Mouse (Mus musculus): Measurements from ENCODE around the gene Foxn3.
A peak's percentile ranks its signal among the peaks of the same experiment; 100 is the strongest.

The Foxn3 gene

DNA sequence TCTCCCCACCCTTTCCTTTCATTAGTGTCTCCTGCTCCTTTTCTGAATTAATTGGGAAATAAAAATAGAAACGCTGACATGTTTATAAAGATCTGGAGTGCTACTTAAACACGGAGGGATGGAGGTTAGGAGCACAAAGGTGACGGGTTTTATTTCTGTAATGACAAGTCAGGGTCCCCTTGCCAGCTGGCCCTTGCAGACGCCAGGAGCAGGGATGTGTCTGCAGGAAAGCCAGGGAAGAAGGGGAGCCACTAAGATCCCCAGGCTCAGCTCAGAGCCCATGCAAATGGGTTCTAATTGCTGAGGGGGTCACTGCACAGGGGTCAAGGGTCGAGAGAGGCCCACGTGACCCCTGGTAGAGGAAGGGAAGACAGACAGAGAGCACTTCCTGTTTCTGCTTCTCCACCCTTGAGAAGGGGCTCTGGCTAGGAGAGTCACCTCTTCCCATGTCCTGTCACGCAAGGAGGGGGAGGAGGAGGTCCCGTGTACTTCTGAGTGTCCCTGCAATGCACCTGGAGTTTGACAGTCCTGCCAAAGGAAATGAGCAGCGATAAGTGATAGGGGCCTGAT, 36.7 kb downstream of the Foxn3 start:
- DNase-seq (ENCODE audit: low read depth, low spot score): peak; percentile 24

DNA sequence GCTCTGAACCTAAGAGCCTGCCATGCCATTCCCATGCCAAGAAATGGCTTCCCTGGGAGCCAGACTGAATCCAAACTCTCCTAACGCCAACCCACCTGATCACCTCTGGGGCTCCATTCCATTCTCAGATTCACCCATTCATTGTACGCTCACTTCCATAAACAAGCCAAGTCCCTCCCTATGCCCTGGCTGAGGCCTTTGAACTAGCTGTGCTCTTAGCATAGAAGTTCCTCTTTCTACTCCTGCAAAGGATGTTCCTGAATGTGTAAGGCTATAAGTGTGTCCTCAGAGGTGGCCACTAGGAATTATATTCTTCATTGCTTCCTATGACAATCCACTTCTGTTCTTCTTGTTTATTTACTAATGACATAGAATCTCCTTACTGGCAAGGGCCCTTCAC, 40.5 kb downstream of the Foxn3 start:
- DNase-seq (ENCODE audit: low read depth, low spot score): no peak

DNA sequence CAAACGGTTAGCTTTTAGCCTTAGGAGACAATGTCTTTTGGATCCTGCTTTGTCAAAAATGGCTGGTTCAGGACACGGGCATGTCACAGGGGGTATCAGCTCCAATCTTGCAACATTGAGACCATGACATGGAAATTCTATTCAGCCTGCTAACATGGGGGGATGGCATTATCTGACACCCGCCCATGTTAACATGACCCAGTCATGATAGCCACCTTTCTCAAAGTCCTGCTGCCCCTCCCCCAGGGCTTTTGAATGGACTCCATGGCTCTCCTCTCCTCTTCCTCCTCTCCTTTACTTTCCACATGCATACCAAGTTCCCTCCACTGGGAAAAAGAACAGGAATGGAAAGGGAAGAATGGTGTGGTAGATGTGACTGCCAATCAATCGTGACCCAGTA, 43.5 kb downstream of the Foxn3 start:
- DNase-seq (ENCODE audit: low read depth, low spot score): no peak

DNA sequence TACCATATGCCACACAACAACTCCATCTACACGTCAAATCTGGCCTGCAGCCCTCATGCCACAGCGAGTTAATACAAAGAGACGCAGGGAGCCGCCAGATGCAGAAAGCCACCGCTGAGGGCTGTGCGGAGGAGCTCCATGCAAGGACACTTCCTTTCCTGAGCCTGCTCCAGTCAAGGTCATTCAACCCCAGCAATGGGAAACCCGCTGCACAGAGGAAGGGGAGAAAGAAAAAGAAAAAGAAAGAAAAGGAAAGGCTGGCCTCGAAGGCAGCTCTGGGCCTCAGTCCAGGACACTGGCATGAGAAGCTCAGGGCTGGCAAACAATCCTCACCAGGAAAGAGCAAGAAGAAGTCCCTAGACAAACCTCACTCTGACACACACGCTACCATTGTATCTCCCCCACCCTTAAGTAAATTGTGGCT, 44.2 kb downstream of the Foxn3 start:
- DNase-seq (ENCODE audit: low read depth, low spot score): no peak

DNA sequence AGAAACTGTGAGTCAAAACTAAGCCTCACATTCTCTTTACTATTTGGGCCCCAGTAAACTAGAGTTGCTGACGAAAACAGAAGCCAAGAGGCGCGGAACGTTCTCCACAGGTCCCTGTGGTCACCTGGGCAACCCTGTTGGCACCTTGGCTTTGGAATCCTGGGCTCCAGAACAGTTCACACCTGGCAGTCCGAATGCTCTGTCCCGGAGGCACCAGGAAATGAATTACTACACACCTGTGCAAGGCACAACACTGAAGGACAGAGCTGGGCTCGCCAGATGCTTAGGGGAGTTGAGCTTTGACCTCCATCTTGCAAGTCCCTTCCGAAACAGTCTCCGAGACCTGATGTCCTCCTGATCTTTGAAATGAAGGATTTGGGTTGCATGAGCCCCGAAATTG, 44.7 kb downstream of the Foxn3 start:
- no peak for DNase-seq (ENCODE audit: low read depth, low spot score)

DNA sequence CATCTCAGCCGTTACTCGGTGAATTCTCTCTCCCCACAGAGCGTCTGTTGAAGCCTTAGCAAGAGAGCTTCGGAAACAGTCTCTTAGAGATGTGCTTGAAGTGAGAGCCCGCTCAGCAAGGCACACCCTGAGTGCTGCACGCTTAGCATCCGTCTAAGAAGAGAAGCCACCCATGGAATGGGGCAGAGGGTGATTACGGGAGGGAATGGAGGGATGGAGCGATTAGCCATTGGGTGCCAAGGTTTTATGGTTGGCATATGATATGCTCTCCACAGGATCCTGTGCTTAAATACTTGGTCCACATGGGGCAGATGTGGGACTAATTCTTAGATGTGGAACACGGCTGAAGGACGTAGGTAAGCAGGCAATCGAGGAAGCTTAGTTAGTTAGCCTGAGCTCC, 45.3 kb downstream of the Foxn3 start:
- DNase-seq (ENCODE audit: low read depth, low spot score): no peak

DNA sequence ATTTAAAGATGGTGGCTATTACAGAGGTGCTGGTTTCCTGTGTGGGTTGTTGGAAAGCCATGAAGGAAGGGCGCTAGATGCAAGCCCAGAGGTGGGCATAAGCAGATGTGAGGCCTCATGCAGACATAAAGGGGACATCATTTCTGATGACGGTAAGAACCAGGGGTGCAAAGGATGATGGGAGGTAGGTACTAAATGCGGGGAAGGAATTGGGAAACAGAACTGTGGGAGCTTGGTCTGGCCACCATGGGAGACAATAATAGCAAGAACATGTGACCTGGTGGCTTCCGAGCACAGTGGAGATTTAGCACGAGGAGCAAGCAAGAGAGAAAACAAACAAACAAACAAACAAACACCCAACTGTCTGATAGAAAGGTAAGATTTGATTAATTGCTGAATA, 46.1 kb downstream of the Foxn3 start:
- DNase-seq (ENCODE audit: low read depth, low spot score): no peak

DNA sequence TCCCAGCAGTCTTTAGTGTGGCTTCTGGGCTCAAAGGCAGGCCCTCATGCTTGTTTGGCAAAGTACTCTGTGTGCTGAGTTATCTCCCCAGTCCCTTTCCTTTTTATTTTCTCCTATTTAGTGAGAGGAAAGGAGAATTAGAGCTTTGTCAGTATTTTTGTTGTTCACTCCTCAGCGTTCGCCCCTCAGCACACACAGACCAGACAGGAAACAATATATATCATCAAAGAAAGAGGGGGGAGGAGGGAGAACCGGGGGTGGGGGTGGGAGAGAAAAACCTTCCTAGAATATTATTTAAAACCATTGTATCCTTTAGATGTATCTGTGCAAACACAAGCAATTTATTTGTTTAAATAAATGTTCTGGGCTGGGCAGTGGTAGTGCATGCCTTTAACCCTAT, 47.9 kb downstream of the Foxn3 start:
- DNase-seq (ENCODE audit: low read depth, low spot score): no peak

DNA sequence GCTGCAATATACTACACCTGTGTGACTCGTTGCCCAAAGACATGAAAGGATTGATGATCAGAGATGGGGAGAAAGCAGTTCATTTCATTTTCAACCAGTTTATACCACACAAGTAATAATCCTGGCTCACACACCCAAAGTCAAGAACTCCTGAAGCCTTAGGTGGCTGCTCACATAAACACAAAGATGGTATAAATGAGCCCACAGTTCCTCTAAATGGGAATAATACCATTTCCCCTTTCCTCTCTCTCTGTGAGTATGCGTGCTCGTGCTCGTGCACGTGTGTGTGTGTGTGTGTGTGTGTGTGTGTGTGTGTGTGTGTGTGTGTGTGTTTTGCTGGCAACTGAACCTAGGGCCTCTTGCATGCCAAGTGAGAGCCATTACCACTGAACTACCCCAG, 51.7 kb downstream of the Foxn3 start:
- DNase-seq (ENCODE audit: low read depth, low spot score): no peak

DNA sequence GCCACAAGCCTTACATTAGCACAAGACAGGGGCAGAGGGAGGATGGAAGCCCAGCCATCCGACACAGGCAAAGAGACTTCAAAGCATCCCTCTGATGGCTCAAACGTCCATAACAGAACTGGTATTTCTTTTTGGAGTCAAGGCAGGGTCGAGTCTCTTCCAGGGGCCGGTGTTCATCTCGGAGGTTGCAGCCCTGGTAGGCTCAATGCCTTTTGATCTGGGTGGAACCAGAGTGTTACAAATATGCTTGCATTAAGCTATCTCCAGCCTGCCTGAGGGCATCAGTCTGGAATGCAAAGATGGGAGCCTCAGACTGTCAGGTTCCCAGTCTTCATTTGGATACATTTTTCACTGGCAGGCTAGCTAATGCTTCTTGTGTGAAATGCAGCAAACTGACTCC, 52.6 kb downstream of the Foxn3 start:
- DNase-seq (ENCODE audit: low read depth, low spot score): no peak

DNA sequence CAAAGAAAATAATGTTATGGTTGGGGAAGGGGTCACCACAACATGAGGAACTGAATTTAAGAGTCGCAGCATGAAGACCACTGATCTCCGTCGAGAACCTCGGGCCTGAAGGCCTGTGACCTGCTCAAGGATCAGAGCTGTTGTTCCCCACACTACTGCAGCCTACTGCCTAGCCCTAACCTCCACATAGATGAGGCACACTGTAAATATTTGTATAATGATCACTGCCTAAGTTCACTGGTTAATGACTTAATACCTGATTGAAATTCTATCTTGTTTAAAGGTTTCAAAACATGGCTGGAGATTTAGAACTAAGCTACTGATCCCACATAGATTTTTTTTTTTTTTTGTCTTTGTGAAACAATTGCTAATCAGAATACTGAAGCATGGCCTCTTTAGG, 61.2 kb downstream of the Foxn3 start:
- no peak for DNase-seq (ENCODE audit: low read depth, low spot score)

DNA sequence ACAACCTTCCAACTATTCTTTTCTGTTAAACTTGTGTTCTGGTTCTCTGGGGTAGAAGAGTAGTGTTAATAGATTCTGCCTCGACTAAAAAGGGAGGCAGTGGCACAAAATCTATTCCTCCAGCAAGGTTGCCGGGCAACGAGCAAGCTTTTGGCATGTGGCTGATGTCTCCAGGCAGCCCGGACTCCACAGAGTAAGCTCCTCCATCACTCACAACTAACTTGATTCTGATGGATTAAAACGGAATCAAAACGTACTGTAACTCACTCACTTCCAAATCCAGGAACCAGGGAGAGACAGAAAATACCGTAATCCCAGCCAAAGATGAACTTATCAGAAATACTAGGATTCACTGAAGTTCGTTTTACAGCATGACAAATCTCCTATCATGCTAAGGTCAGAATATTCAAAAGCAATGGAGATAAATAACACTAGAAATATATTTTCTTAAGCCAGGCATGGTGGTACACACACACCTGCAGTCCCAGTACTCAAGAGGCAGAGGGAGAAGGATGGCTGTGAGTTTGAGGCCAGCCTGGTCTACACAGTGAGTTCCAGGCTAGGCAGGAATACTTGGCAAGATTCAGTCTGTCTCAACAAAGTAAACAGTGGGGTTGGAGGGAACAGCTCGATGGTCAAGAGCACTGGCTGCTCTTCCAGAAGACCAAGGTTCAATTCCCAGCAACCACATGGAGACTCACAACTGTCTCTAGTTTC, 64.2 kb downstream of the Foxn3 start:
- peak; percentile 37 for DNase-seq (ENCODE audit: low read depth, low spot score)

DNA sequence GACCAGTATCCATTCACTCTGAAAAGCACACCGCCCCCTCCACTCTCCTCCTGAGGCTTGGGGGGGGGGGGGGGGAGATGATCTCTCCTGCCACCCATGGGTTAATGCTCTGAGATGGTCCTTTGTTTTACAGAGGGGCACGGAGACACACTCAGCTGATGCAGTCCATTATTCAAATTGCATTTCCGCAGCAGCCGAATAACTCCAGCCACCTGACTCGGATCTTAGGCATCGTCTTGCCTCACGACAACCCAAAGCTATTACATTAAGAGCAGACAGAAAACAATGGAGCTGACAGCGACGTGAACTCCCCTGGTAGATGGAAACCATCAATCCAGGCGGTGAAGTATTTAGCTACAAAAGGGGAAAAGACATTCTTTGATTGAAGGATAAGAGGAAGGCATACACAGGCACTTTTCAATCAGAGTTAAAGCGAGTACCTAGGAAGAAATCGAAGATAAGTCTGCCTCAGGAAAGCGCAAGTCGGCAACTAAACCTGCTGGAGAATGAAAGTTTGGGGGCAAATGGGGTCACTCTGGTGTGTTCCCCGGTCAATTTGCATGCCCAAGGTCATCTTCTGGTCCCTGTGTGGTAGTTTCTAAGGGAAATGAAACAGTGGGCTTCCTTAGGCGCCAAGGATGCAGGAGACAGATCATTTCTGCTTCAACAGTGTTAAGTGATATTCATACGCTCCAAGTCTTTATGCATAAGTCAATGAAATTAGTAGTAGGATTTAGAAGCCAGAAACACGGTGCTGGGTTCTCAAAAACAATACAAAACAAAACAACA, 65.0 kb downstream of the Foxn3 start:
- peak; percentile 32 for DNase-seq (ENCODE audit: low read depth, low spot score)

DNA sequence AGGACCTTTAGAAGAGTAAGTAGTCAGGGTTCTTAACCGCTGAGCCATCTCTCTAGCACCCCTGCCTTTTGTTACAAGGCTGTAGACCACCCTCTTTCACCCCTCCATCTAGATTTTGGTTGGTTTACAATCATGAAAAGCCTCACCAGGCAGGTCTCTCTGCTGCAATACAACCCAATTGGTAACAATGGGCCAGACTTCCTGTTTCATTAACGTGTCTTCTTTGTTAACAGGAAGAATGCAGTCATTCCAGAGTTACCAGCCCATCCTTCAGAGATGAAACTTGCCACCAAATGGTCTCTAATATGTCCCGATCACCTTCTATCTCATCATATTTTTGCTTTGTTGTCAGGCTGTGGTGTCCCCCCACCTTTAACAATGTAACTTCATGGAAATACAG, 66.4 kb downstream of the Foxn3 start:
- no peak for DNase-seq (ENCODE audit: low read depth, low spot score)

DNA sequence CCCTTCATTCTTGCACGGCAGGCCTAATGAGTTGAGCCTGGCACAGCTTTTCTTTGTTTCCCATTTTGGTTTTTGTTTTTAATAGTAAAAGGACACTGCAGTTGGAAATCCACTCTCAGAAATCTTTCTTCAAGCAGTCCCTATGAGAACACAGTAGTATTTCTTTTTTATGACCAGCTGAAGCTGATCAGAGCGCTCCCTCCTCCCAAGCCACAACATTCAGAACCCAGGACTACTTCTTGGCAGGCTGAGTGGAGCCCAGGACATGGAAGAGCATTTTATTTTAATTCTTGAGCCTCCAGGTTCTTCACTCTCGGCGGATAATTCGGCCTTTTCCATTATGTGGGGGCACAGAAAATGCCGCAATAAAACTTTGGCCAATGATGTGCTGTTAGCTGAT, 73.2 kb downstream of the Foxn3 start:
- no peak for DNase-seq (ENCODE audit: low read depth, low spot score)

DNA sequence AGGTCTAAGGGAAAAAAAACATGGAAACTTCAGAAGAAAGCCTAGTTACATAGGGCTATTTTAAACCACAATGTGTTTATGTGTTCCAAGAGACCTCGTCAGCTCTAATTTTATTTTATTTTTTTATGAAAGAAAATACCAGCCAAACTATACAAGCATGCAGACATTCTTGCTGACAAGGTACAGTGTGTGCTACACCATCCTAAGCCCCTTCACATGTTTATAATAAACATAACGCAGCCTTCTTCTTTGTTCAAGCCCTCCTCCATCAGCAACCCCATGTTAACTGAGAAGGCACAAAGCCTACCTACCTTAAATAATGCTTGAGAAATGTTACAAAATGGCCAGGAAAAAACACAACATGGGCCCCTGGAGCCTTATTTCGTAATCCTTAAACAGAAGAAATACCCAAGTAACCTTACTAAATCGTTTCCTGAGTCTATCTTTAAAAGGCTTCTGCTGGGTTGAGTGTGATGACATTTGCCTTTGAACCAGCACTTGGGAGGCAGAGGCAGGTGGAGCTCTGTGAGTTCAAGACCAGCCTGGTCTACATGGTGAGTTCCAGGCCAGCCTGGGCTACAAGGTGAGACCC, 74.3 kb downstream of the Foxn3 start:
- DNase-seq (ENCODE audit: low read depth, low spot score): no peak

DNA sequence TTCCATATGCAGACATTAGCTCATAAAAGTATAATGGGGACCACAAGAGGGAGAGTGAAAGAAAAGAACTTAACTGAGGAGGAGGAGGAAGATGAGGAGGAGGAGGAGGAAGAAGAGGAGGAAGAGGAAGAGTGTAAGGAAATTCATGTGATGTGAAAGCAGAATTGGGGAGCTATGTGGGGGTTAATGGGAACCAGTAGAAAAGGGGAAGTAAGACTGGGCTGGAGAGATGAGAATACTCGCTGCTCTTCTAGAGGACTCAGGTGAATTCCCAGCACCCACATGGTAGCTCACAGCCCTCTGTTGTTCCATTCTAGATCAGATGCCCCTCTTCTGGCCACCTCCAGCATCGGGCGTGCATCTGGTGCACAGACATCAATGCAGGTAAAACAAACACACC, 83.0 kb downstream of the Foxn3 start:
- DNase-seq (ENCODE audit: low read depth, low spot score): no peak

DNA sequence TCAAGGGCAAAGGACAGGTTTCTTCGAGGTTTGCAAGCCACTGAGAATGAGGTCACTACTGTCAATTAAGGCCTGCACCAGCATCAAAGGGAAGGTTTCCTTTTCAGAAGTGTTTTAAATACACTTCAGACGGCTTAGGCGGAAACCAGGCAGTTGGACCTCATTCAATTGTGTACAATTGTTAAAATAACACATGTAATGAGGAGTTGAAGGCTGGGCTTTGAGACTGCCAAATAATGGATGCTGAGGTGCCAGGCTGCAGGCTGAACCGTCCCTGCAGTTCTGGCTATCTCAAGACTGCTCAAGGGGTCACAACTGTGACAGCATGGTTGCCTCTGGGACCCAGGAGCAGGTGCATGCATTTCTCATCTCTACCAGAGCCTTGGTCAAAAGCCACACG, 89.2 kb downstream of the Foxn3 start:
- no peak for DNase-seq (ENCODE audit: low read depth, low spot score)

DNA sequence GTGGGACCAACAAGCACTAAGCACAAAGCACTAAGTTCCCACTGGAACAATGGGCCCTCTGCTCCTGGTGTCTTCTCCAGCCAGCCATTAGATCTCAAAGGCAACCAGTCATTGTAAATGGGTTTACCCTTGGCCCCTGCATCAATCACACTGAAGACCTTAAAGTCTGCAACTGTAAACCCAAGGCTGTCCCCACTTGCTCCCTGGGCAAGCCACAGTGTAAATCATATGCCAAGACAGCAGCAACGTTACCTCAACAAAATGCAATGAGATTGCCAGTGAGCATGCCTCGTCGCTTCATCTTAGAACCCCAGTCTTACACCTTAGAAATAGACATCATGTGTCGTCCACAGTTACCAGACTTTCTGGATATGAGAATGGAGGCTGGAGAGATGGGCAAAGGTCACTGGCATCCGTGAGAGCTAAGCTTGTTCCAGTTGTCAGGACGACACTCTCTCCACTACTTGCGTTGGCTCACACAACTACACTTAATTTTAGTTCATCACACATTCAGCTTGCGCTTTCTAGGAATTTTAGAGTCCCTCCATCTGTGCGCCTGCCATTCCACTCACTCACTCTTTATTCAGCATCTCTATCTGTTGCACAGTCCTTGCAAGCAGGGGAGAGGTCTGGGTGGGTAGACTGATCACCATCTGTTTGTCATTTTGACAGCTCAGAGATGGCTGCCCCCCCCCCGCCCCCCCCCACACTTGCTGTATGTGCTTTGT, 89.8 kb downstream of the Foxn3 start:
- no peak for DNase-seq (ENCODE audit: low read depth, low spot score)

DNA sequence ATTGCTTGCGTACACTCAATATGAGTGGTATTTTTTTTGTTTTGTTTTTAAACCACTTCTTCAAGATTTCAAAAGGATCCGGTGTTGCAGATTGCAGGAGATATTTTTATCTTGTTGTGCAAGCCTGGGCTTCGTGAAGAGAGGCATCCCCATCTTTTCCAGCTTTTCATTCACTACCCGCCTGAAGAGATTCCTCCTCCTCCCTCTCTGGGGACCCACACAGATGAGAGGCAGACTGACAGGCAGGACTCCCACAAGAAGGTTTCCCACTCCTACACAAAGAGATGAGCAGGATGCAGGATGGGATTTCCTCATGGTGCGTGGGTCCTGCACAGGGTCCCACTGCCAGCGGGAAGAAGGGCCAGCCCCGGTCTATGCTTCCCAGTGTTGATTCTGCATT, 92.0 kb downstream of the Foxn3 start:
- DNase-seq (ENCODE audit: low read depth, low spot score): no peak

DNA sequence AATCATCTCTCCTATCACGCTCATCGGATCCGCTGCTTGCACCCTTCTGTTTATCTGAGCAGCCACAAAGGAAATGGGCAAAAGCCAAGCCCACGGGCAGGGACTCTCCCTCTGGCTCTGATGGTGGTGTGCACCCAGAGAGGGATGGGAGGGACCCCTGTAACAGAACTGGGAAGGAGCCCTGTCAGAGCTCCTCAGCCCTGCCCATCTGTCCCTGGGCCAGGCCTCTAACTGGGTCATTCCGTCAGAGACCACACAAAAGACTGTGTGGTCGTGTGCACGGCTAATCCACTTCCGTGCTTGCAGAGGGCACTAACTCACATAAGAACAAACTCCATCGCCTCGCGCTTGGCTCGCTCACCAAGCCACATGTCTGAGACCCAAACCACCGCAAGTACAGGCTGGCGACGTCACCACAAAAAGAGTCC, 95.5 kb downstream of the Foxn3 start:
- DNase-seq (ENCODE audit: low read depth, low spot score): peak; percentile 20
